Mouse (Mus musculus) kidney, embryonic 15.5 days (tissue): Measurements from ENCODE around the gene Capn1. TPM values are rescaled to one million over a fixed set of nuclear protein-coding genes. Genes with fewer than 3 reads are reported as not detected.

ENCODE experiments used
- ATAC-seq: fragments of 200-750 bp; cut with Nextera tagmentation; replicated peaks from 2 replicates; pipeline ENCODE4 v1.8.0; 2017; ENCODE audit warnings: moderate TSS enrichment; ENCODE audit not compliant: low FRiP score
- H3K27ac ChIP-seq: fragments of 300-500 bp; sonication (generic); 2 replicates; pipeline ENCODE4 v1.5.1; 2015; ENCODE audit warnings: mild to moderate bottlenecking, inconsistent platforms
- H3K27me3 ChIP-seq: fragments of 300-500 bp; sonication (generic); 2 replicates; pipeline ENCODE4 v1.6.1; 2015; ENCODE audit warnings: inconsistent platforms
- H3K36me3 ChIP-seq: fragments of 300-500 bp; sonication (generic); 2 replicates; pipeline ENCODE4 v1.6.1; 2015; ENCODE audit warnings: inconsistent platforms
- H3K4me1 ChIP-seq: fragments of 300-500 bp; sonication (generic); 2 replicates; pipeline ENCODE4 v1.6.1; 2015; ENCODE audit warnings: inconsistent platforms
- H3K4me2 ChIP-seq: fragments of 300-500 bp; sonication (generic); 2 replicates; pipeline ENCODE4 v1.6.1; 2015; ENCODE audit warnings: moderate library complexity, mild to moderate bottlenecking, inconsistent platforms
- H3K4me3 ChIP-seq: fragments of 300-500 bp; sonication (generic); replicated peaks from 2 replicates; pipeline ENCODE4 v1.5.1; 2015; ENCODE audit warnings: mild to moderate bottlenecking, inconsistent platforms
- H3K9ac ChIP-seq: fragments of 300-500 bp; sonication (generic); 2 replicates; pipeline ENCODE4 v1.6.1; 2015; ENCODE audit warnings: mild to moderate bottlenecking, inconsistent platforms
- H3K9me3 ChIP-seq: fragments of 300-500 bp; sonication (generic); replicated peaks from 2 replicates; pipeline ENCODE4 v1.6.1; 2016; ENCODE audit warnings: inconsistent platforms
- WGBS: fragments of 180-500 bp; shearing (Covaris S2); methylation state at CpG from one replicate; pipeline ENCODE4 v1.1.7; 2015; ENCODE audit warnings: mixed read lengths; 5-methylcytosine and 5-hydroxymethylcytosine counted together
- polyA plus RNA-seq: library from polyadenylated mRNA; unstranded; fragments of >200 nt; fragmentation: Nextera tagmentation; extraction: Ambion mirVana; gene quantifications from 2 replicates; pipeline ENCODE4 v1.2.1, GENCODE M21; 2015

Gene Capn1
- polyA plus RNA-seq, 1 experiment from 2014 or later, result 11.1 TPM

DNA sequence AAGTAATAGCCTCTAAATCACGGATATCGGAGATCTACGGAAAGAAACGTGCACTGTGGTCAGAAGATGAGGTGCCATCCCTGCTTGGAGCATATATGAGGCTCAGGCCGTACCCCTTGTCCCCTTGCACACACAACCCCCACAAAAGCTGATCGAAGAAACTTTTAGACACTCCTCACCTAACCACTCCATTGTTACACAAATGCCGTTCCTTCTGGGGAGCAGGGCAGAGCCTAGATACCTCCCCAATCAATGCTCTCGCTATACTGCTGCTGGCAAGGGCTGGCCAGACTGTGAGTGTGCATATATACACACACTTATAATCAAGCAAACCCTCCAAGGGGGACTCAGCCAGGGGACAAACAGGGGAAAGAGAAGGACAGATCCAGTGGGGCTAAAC is 6.6 kb downstream of the Capn1 start:
- Histone ChIP-seq H3K4me1 (peaks cover 31% of the 10 kb centered on the region), H3K27ac (no peak overlapping the region), H3K9me3 (no peaks in the 10 kb centered on the region), H3K36me3 (peaks cover 8% of the 10 kb centered on the region; the same call in 1 of the 2 replicates), H3K4me3 (no peak overlapping the region), H3K9ac (no peak overlapping the region), H3K27me3 (no peaks in the 10 kb centered on the region), H3K4me2 (no peak overlapping the region)
- WGBS, result 79% methylated on average over 8 of the region's 8 CpGs
- ATAC-seq, result no peak

DNA sequence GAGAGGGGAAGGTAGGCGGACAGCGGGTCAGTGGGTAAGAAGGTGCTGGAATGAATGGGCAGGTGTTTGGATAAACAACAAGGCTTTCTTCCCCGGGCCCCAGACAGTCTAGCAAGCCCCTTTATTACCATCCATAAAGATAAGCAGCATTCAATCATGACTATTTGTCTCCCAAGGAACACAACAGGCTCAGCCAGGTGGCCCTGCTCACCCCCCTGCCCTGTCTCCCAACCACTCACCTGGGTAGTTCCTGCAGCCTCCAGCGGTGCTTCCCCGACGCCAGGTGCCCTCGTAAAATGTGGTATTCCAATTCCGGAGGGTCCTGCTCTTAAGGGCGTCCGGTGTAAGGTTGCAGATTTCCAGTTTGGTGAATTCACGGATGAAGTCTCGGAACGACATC is 8.7 kb downstream of the Capn1 start:
- no peak overlapping the region for H3K9ac ChIP-seq
- 43% methylated on average over 13 of the region's 13 CpGs for WGBS
- H3K9me3 ChIP-seq, result no peaks in the 10 kb centered on the region
- peaks cover 18% of the 10 kb centered on the region for H3K4me1 ChIP-seq
- H3K4me3 ChIP-seq, result no peak overlapping the region
- peak overlapping the region; percentile 6; the same call in 1 of the 2 replicates for H3K27ac ChIP-seq
- ATAC-seq, result no peak
- no peak overlapping the region for H3K4me2 ChIP-seq
- peaks cover 8% of the 10 kb centered on the region; the same call in 1 of the 2 replicates for H3K36me3 ChIP-seq
- H3K27me3 ChIP-seq, result no peaks in the 10 kb centered on the region

DNA sequence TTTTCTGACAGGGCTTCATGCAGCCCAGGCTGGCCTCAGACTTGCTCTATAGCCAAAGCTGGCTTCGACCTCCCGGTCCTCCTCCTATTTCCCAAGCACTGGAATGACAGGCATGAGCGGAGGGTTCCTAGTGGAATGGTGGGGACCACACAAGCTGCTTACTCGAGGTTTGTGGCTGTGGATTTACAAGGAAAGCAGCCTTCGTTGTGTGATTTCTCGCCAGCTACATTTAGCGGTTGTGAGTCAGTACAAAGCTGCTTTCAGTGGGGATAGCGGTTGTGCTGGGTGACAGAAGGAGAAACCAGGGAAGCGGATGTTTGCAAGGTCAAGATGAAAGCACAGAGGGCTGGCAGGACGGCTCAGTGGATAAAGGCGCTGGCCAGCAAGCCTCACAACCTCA is 10.2 kb downstream of the Capn1 start:
- Histone ChIP-seq H3K9ac (no peak overlapping the region), H3K36me3 (peaks cover 8% of the 10 kb centered on the region; the same call in 1 of the 2 replicates), H3K4me2 (no peak overlapping the region), H3K9me3 (no peaks in the 10 kb centered on the region), H3K4me3 (no peak overlapping the region), H3K4me1 (peaks cover 16% of the 10 kb centered on the region), H3K27ac (no peak overlapping the region), H3K27me3 (no peaks in the 10 kb centered on the region)
- ATAC-seq, result no peak
- 60% methylated on average over 11 of the region's 11 CpGs for WGBS

DNA sequence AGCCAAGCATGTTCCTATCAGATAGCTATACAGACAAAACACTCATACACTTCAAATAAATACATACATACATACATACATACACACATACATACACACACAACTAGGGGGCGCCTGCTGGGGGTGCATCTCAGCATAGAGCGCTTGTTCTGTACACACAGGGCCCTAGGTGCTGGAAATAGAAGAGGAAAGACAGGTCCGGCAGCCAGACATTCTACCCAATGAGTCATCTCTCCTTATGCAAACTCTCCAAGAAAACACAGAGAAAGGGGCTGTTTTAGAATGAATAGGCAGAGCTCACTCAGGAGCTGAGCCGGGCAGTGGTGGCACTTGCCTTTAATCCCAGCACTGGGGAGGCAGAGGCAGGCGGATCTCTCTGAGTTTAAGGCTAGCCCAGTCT is 15.7 kb downstream of the Capn1 start:
- no peak for ATAC-seq
- H3K4me3 ChIP-seq, result no peak overlapping the region
- no peak overlapping the region for H3K4me2 ChIP-seq
- H3K36me3 ChIP-seq, result no peaks in the 10 kb centered on the region
- no peaks in the 10 kb centered on the region for H3K27me3 ChIP-seq
- H3K9ac ChIP-seq, result no peak overlapping the region
- H3K27ac ChIP-seq, result no peak overlapping the region
- H3K4me1 ChIP-seq, result peaks cover 3% of the 10 kb centered on the region; the same call in 1 of the 2 replicates
- WGBS, result 81% methylated on average over 5 of the region's 5 CpGs
- H3K9me3 ChIP-seq, result no peaks in the 10 kb centered on the region

DNA sequence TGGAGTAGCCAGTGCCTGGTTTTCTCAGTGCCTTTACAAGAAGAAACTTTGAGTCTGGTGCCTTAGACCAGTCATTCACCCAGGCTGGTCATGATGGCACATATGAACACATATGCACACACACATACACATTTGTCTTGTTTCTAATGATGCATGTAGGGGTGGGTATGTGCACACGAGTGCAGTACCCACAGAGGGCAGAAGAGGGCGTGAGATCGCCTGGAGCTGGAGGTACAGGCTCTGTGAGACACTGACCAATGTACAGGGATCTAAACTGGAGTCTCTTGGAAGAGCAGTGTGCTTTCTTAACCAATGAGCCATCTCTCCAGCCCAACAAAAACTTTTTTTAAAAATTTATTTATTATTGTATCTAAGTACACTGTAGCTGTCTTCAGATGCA is 17.5 kb downstream of the Capn1 start:
- H3K27ac ChIP-seq, result no peak overlapping the region
- H3K36me3 ChIP-seq, result 0 out of 2 replicates have a peak, but pooled peaks cover 4% of the 10 kb centered on the region
- H3K9me3 ChIP-seq, result no peaks in the 10 kb centered on the region
- no peak overlapping the region for H3K9ac ChIP-seq
- no peak overlapping the region for H3K4me3 ChIP-seq
- WGBS, result 85% methylated on average over 3 of the region's 3 CpGs
- H3K4me1 ChIP-seq, result no peaks in the 10 kb centered on the region
- no peak overlapping the region for H3K4me2 ChIP-seq
- no peaks in the 10 kb centered on the region for H3K27me3 ChIP-seq
- ATAC-seq, result no peak

DNA sequence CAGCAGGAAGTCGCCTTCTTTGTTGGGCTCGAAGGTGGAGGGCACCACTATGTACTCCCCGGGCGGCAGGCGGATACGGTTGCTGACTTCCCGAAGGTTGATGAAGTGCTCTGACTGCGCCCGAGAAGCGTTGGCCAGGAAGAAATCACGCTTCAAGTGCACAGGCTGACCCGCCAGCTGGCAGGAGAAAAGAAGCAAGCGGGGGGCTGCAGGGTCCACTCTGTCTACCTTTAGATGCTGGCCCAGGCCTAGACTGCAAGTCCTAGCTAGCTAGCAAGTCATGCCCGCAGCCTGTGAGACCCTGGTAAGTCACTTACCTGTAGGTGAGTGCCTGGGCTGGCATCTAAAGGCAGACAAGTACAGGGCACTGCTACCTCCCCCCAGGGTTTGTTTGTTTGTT is 21.0 kb downstream of the Capn1 start:
- no peak for ATAC-seq

DNA sequence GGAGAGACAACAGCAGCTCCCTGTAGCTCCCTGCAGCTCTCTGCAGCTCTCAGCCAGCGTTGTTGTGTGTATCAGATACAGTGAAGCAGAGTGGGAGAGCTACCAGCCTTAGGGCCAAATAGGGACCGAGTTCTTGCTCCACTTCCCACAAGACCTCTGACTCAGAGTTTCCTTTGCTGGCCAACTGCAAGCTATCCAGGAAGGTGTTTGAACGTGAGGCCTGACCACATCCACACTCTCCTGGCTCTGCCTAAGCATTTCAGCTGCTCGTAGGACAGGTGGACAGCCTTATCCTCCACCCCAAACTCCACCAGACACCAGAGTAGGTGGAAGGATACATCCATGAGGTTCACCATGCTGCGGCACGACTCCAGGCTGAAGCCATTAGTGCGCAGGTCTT is 23.7 kb downstream of the Capn1 start:
- H3K27ac ChIP-seq, result no peak overlapping the region
- 85% methylated on average over 7 of the region's 7 CpGs for WGBS
- 0 out of 2 replicates have a peak, but pooled peaks cover 4% of the 10 kb centered on the region for H3K36me3 ChIP-seq
- peaks cover 19% of the 10 kb centered on the region for H3K4me1 ChIP-seq
- H3K4me3 ChIP-seq, result no peak overlapping the region
- H3K27me3 ChIP-seq, result no peaks in the 10 kb centered on the region
- no peaks in the 10 kb centered on the region for H3K9me3 ChIP-seq
- H3K4me2 ChIP-seq, result no peak overlapping the region
- H3K9ac ChIP-seq, result no peak overlapping the region
- ATAC-seq, result no peak

More for the DNA sequence above, 21.0 kb downstream of the Capn1 start:
- H3K4me1 ChIP-seq, result peaks cover 7% of the 10 kb centered on the region
- H3K9me3 ChIP-seq, result no peaks in the 10 kb centered on the region
- H3K4me2 ChIP-seq, result no peak overlapping the region
- WGBS, result 75% methylated on average over 14 of the region's 14 CpGs
- H3K4me3 ChIP-seq, result no peak overlapping the region
- H3K9ac ChIP-seq, result no peak overlapping the region
- no peak overlapping the region for H3K27ac ChIP-seq
- no peaks in the 10 kb centered on the region for H3K27me3 ChIP-seq
- H3K36me3 ChIP-seq, result 0 out of 2 replicates have a peak, but pooled peaks cover 4% of the 10 kb centered on the region

DNA sequence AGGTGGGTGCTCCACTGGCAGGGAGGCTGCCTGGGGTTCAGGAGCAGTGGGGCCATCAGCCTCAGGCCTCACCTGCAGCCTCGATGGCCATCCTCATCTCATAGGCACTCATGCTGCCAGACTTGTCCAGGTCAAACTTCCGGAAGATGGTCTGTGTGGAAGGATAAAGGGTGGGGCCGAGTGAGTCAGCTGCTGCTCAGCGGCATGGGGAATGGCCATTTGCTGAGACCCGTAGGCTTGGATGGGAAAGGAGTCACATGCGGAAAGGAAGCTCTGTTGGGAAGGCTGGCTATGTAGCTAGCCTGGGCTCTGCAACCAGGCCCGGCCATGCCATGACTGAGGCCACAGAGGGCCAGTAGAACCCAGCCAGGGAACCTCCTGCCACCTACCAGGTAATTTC is 24.2 kb downstream of the Capn1 start:
- H3K4me1 ChIP-seq, result peaks cover 19% of the 10 kb centered on the region
- H3K27ac ChIP-seq, result no peak overlapping the region
- no peak overlapping the region for H3K4me3 ChIP-seq
- 86% methylated on average over 7 of the region's 7 CpGs for WGBS
- 0 out of 2 replicates have a peak, but pooled peaks cover 4% of the 10 kb centered on the region for H3K36me3 ChIP-seq
- no peaks in the 10 kb centered on the region for H3K27me3 ChIP-seq
- no peak for ATAC-seq
- H3K4me2 ChIP-seq, result no peak overlapping the region
- H3K9ac ChIP-seq, result no peak overlapping the region
- H3K9me3 ChIP-seq, result no peaks in the 10 kb centered on the region

DNA sequence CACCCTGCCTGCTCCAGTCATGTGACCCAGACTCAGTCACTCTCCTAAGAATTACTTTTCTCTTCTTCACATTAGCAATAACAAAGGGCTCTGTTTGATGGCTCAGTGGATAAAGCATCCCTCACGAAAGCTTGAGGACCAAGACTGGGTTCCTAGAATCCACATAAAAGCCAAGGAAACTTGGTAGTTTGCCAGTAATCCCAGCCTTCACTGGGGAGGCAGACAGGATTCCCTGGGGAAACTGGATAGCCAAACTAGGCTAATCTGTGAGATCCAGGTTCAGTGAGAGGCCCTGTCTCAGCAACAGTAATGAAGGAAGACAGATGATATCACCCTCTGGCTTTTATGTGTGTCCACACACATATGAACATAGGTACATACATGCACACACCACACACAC is 24.8 kb downstream of the Capn1 start:
- H3K9ac ChIP-seq, result no peak overlapping the region
- no peaks in the 10 kb centered on the region for H3K27me3 ChIP-seq
- no peaks in the 10 kb centered on the region for H3K9me3 ChIP-seq
- no peak overlapping the region for H3K4me2 ChIP-seq
- no peak overlapping the region for H3K4me3 ChIP-seq
- WGBS, result 82% methylated on average over 1 of the region's 1 CpGs
- no peak overlapping the region for H3K27ac ChIP-seq
- no peak for ATAC-seq
- peaks cover 19% of the 10 kb centered on the region for H3K4me1 ChIP-seq
- 0 out of 2 replicates have a peak, but pooled peaks cover 4% of the 10 kb centered on the region for H3K36me3 ChIP-seq

DNA sequence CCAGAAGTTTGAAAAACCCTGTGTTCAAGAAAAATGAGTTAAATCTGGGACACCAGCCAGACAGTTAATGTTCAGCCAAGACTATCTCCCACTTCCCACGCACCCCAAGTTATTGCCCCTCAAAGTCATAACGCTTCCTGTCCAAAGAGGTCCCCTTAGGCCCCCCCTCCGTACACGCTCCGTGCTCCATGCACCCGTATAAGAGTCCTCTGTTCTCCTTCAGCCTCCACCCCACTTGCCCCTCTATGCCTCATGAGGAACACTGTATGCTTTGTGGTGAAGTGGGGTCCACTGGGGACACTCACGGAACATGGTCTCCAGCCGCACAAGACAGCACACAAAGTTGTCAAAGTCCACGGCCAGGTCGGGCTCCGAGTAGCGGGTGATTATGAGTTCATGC is 25.7 kb downstream of the Capn1 start:
- WGBS, result 83% methylated on average over 12 of the region's 12 CpGs
- Histone ChIP-seq H3K9ac (no peak overlapping the region), H3K36me3 (0 out of 2 replicates have a peak, but pooled peaks cover 4% of the 10 kb centered on the region), H3K27ac (peak overlapping the region; percentile 75; the same call in 1 of the 2 replicates), H3K4me3 (no peak overlapping the region), H3K4me2 (no peak overlapping the region), H3K9me3 (no peaks in the 10 kb centered on the region), H3K27me3 (no peaks in the 10 kb centered on the region), H3K4me1 (peaks cover 19% of the 10 kb centered on the region)
- no peak for ATAC-seq

DNA sequence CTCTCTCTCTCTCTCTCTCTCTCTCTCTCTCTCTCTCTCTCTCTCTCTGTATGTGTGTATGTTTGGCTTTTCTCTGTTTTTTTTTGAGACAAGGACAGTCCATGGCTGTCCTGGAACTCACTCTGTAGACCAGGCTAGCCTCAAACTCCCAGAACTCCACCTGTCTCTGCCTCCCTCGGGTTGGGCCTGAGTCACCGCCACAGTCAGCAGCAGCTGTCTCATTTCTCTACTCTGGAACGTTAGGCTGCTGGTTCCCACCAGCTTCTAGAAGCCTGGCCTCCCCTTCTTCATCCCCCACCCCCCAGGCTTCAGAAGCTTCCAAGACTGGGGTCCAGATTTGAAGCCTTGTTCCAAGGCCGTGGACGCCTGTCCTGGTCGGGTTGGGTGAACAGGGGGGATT is 26.1 kb downstream of the Capn1 start:
- Histone ChIP-seq H3K27me3 (no peaks in the 10 kb centered on the region), H3K27ac (peak overlapping the region; percentile 75), H3K9me3 (no peaks in the 10 kb centered on the region), H3K9ac (no peak overlapping the region), H3K4me1 (peaks cover 19% of the 10 kb centered on the region), H3K4me3 (no peak overlapping the region), H3K4me2 (peak overlapping the region; percentile 50; the same call in 1 of the 2 replicates), H3K36me3 (0 out of 2 replicates have a peak, but pooled peaks cover 4% of the 10 kb centered on the region)
- ATAC-seq, result no peak
- 61% methylated on average over 6 of the region's 6 CpGs for WGBS

DNA sequence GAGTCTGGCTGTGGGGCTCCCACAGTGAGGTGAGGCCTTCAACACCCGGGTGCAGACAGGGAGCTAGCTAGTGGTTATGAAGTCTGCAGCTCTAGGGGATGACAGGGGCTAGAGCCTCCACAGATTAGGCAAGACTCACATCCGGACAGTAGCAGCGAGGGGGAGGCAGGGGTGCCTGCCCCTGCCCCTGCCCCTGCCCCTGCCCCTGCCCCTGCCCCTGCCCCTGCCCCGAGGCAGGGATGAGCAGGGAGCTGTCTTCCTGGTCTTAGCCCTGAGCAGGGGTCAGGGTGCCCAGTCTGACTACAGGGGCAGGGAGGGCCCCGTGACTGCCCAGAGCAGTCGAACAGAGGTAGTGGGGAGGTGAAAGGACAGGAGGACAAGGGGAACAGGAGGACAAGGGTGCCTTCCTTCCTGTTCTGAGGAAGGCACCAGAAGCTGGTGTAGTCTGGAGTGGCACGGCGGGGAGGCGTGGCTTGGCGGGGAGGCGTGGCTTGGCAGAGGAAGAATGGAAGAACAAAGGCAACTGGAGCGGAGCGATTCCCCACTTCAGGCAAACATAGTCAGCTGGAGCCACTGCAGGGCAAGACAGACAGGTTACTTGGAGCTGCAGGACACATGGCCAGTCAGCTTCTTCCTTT is 26.8 kb downstream of the Capn1 start:
- no peaks in the 10 kb centered on the region for H3K9me3 ChIP-seq
- H3K27me3 ChIP-seq, result no peaks in the 10 kb centered on the region
- no peak overlapping the region for H3K9ac ChIP-seq
- peak; percentile 62 for ATAC-seq
- 0 out of 2 replicates have a peak overlapping the region, but pooled peaks have one; percentile 5 for H3K4me3 ChIP-seq
- WGBS, result 3% methylated on average over 13 of the region's 13 CpGs
- H3K4me2 ChIP-seq, result peak overlapping the region; percentile 50
- peaks cover 19% of the 10 kb centered on the region for H3K4me1 ChIP-seq
- peak overlapping the region; percentile 75 for H3K27ac ChIP-seq
- 0 out of 2 replicates have a peak, but pooled peaks cover 3% of the 10 kb centered on the region for H3K36me3 ChIP-seq
